Mouse (Mus musculus): ENCODE measurements around the gene Bmpr1a. TPM values are rescaled to one million over a fixed set of nuclear protein-coding genes. Genes with fewer than 3 reads are reported as not detected.

Bmpr1a gene
- polyA plus RNA-seq, 1 experiment = 75.4 TPM

- H3K4me1 ChIP-seq (ENCODE audit: control insufficient read depth, insufficient read depth, low read length) = peaks cover 4% of the 10 kb centered on the region
- H3K36me3 ChIP-seq (ENCODE audit: control insufficient read depth, insufficient read depth, low read length, poor library complexity, severe bottlenecking) = no peaks in the 10 kb centered on the region
- no peaks in the 10 kb centered on the region for H3K27me3 ChIP-seq (ENCODE audit: control insufficient read depth, insufficient read depth, low read length, poor library complexity, severe bottlenecking)
- no peaks in the 10 kb centered on the region for H3K9me3 ChIP-seq (replicated peaks; ENCODE audit: control insufficient read depth, insufficient read depth, low read length, poor library complexity, severe bottlenecking)
- TF ChIP-seq CTCF (IDR thresholded peaks at IDR 0.05; ENCODE audit: low read depth, low read length) (no peak), EP300 (IDR thresholded peaks at IDR 0.05; ENCODE audit: insufficient read depth, low read depth, low read length) (no peak), POLR2A (IDR thresholded peaks at IDR 0.05; ENCODE audit: insufficient read depth, low read length) (no peak)
- no peak overlapping the region for H3K27ac ChIP-seq (ENCODE audit: insufficient read depth, low read length)
- no peak overlapping the region for H3K4me3 ChIP-seq (ENCODE audit: low read depth, low read length)
- no peak overlapping the region for H3K9ac ChIP-seq (ENCODE audit: low read depth, poor library complexity, severe bottlenecking)
Measured at GRCm38 (mm10) chr14:34543596-34543995, 40.5 kb upstream of the Bmpr1a start.

GRCm38 (mm10) chr14:34541896-34542295 lies 38.8 kb upstream of the Bmpr1a start:
- H3K4me3 ChIP-seq (ENCODE audit: low read depth, low read length) = no peak overlapping the region
- H3K9me3 ChIP-seq (replicated peaks; ENCODE audit: control insufficient read depth, insufficient read depth, low read length, poor library complexity, severe bottlenecking) = no peaks in the 10 kb centered on the region
- TF ChIP-seq EP300 (IDR thresholded peaks at IDR 0.05; ENCODE audit: insufficient read depth, low read depth, low read length) (no peak), CTCF (IDR thresholded peaks at IDR 0.05; ENCODE audit: low read depth, low read length) (no peak), POLR2A (IDR thresholded peaks at IDR 0.05; ENCODE audit: insufficient read depth, low read length) (no peak)
- H3K9ac ChIP-seq (ENCODE audit: low read depth, poor library complexity, severe bottlenecking) = no peak overlapping the region
- H3K27me3 ChIP-seq (ENCODE audit: control insufficient read depth, insufficient read depth, low read length, poor library complexity, severe bottlenecking) = no peaks in the 10 kb centered on the region
- peaks cover 4% of the 10 kb centered on the region for H3K4me1 ChIP-seq (ENCODE audit: control insufficient read depth, insufficient read depth, low read length)
- no peak overlapping the region for H3K27ac ChIP-seq (ENCODE audit: insufficient read depth, low read length)
- no peaks in the 10 kb centered on the region for H3K36me3 ChIP-seq (ENCODE audit: control insufficient read depth, insufficient read depth, low read length, poor library complexity, severe bottlenecking)

GRCm38 (mm10) chr14:34540685-34541162 lies 37.6 kb upstream of the Bmpr1a start:
- Histone ChIP-seq H3K36me3 (ENCODE audit: control insufficient read depth, insufficient read depth, low read length, poor library complexity, severe bottlenecking) (no peaks in the 10 kb centered on the region), H3K9me3 (replicated peaks; ENCODE audit: control insufficient read depth, insufficient read depth, low read length, poor library complexity, severe bottlenecking) (no peaks in the 10 kb centered on the region), H3K27ac (ENCODE audit: insufficient read depth, low read length) (peak overlapping the region; percentile 91), H3K4me1 (ENCODE audit: control insufficient read depth, insufficient read depth, low read length) (peaks cover 4% of the 10 kb centered on the region), H3K9ac (ENCODE audit: low read depth, poor library complexity, severe bottlenecking) (peak overlapping the region; percentile 69), H3K4me3 (ENCODE audit: low read depth, low read length) (peak overlapping the region; percentile 62), H3K27me3 (ENCODE audit: control insufficient read depth, insufficient read depth, low read length, poor library complexity, severe bottlenecking) (no peaks in the 10 kb centered on the region)
- TF ChIP-seq EP300 (IDR thresholded peaks at IDR 0.05; ENCODE audit: insufficient read depth, low read depth, low read length) = no peak
- no peak for TF ChIP-seq CTCF (IDR thresholded peaks at IDR 0.05; ENCODE audit: low read depth, low read length)
- TF ChIP-seq POLR2A (IDR thresholded peaks at IDR 0.05; ENCODE audit: insufficient read depth, low read length) = no peak

GRCm38 (mm10) chr14:34535883-34536282 lies 32.7 kb upstream of the Bmpr1a start:
- H3K9ac ChIP-seq (ENCODE audit: low read depth, poor library complexity, severe bottlenecking) = no peak overlapping the region

GRCm38 (mm10) chr14:34533537-34533936 lies 30.4 kb upstream of the Bmpr1a start:
- no peak for TF ChIP-seq EP300 (IDR thresholded peaks at IDR 0.05; ENCODE audit: insufficient read depth, low read depth, low read length)
- no peak for TF ChIP-seq POLR2A (IDR thresholded peaks at IDR 0.05; ENCODE audit: insufficient read depth, low read length)
- TF ChIP-seq CTCF (IDR thresholded peaks at IDR 0.05; ENCODE audit: low read depth, low read length) = no peak
- H3K9me3 ChIP-seq (replicated peaks; ENCODE audit: control insufficient read depth, insufficient read depth, low read length, poor library complexity, severe bottlenecking) = peaks cover 4% of the 10 kb centered on the region
- H3K4me1 ChIP-seq (ENCODE audit: control insufficient read depth, insufficient read depth, low read length) = no peaks in the 10 kb centered on the region
- H3K27ac ChIP-seq (ENCODE audit: insufficient read depth, low read length) = no peak overlapping the region
- H3K27me3 ChIP-seq (ENCODE audit: control insufficient read depth, insufficient read depth, low read length, poor library complexity, severe bottlenecking) = no peaks in the 10 kb centered on the region
- no peak overlapping the region for H3K9ac ChIP-seq (ENCODE audit: low read depth, poor library complexity, severe bottlenecking)
- no peaks in the 10 kb centered on the region for H3K36me3 ChIP-seq (ENCODE audit: control insufficient read depth, insufficient read depth, low read length, poor library complexity, severe bottlenecking)
- H3K4me3 ChIP-seq (ENCODE audit: low read depth, low read length) = no peak overlapping the region

More at GRCm38 (mm10) chr14:34535883-34536282, 32.7 kb upstream of the Bmpr1a start:
- H3K27ac ChIP-seq (ENCODE audit: insufficient read depth, low read length) = no peak overlapping the region
- no peaks in the 10 kb centered on the region for H3K9me3 ChIP-seq (replicated peaks; ENCODE audit: control insufficient read depth, insufficient read depth, low read length, poor library complexity, severe bottlenecking)
- no peaks in the 10 kb centered on the region for H3K27me3 ChIP-seq (ENCODE audit: control insufficient read depth, insufficient read depth, low read length, poor library complexity, severe bottlenecking)
- H3K4me1 ChIP-seq (ENCODE audit: control insufficient read depth, insufficient read depth, low read length) = no peaks in the 10 kb centered on the region
- H3K4me3 ChIP-seq (ENCODE audit: low read depth, low read length) = no peak overlapping the region
- H3K36me3 ChIP-seq (ENCODE audit: control insufficient read depth, insufficient read depth, low read length, poor library complexity, severe bottlenecking) = no peaks in the 10 kb centered on the region
- TF ChIP-seq CTCF (IDR thresholded peaks at IDR 0.05; ENCODE audit: low read depth, low read length) = no peak
- TF ChIP-seq POLR2A (IDR thresholded peaks at IDR 0.05; ENCODE audit: insufficient read depth, low read length) = no peak
- TF ChIP-seq EP300 (IDR thresholded peaks at IDR 0.05; ENCODE audit: insufficient read depth, low read depth, low read length) = no peak

- Histone ChIP-seq H3K27ac (ENCODE audit: insufficient read depth, low read length) (no peak overlapping the region), H3K27me3 (ENCODE audit: control insufficient read depth, insufficient read depth, low read length, poor library complexity, severe bottlenecking) (no peaks in the 10 kb centered on the region), H3K36me3 (ENCODE audit: control insufficient read depth, insufficient read depth, low read length, poor library complexity, severe bottlenecking) (no peaks in the 10 kb centered on the region), H3K4me3 (ENCODE audit: low read depth, low read length) (no peak overlapping the region), H3K9me3 (replicated peaks; ENCODE audit: control insufficient read depth, insufficient read depth, low read length, poor library complexity, severe bottlenecking) (peaks cover 4% of the 10 kb centered on the region), H3K9ac (ENCODE audit: low read depth, poor library complexity, severe bottlenecking) (no peak overlapping the region), H3K4me1 (ENCODE audit: control insufficient read depth, insufficient read depth, low read length) (peaks cover 3% of the 10 kb centered on the region)
- TF ChIP-seq CTCF (IDR thresholded peaks at IDR 0.05; ENCODE audit: low read depth, low read length) = no peak
- TF ChIP-seq EP300 (IDR thresholded peaks at IDR 0.05; ENCODE audit: insufficient read depth, low read depth, low read length) = no peak
Measured at GRCm38 (mm10) chr14:34532536-34532935, 29.4 kb upstream of the Bmpr1a start.

All from ES-Bruce4 (cell line).